In the genomic region with DNA sequence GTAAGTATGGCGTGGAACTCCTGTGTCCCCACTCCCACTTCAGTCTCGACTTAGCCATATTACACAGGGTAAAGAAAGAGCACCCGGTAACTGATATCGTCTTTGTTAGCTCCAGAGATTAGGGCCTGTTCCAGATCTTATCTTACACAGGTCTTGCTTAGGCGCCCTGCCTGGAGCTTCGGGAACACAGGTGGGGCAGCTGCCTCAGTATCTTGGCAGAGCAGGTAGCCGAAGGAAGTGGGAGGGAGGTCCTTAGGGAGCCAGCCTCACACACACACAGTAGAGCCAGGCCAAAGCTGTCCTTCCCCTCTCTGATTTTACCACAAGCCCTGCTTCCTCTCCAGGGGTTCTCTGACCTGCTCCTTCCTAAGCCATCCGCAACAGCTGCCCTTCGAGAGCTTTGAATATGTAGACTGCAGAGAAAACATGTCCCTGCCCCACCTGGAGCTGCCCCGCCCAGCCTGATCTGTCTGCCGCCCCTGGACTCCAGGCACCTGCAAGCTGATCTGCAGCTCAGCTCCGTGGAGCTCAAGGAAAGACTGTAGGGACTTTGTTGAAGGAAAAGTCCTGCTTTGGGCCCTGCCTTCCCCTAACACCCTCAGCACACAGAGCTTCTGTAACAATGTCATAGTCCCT, we compare ENCODE assay signal across 29 mouse cellular contexts. TPM values are rescaled to one million over a fixed set of nuclear protein-coding genes. Genes with fewer than 3 reads are reported as not detected.
A peak's percentile ranks its signal among the peaks of the same experiment; 100 is the strongest.
DNase-seq lines count a peak whose midpoint lies in the region; ATAC-seq and TF ChIP-seq lines count a peak whose summit lies in the region.
"Had no signal": no experiment of that assay in that cellular context is flagged by ENCODE, and none has a peak within 500 bp of the region (broad histone marks: within the 10 kb centered on the region; RNA-seq: fewer than 3 reads in every experiment).

No protein-coding gene starts in this region.

- no peak for TF ChIP-seq EP300 in CH12.LX (IDR thresholded peaks at IDR 0.05; ENCODE audit: low read length)

- in situ Hi-C loops in CH12.LX (cut with MboI; ENCODE audit: low pct_ligation_motif_present, low pct_unique_long_range_greater_than_20kb, low sequenced_read_pairs) = no loop called here

- TF ChIP-seq CTCF in CH12.LX (conservative IDR thresholded peaks at IDR 0.05 in 1 of 2, IDR thresholded peaks at IDR 0.05 in 1 of 2; ENCODE audit: low read depth in 2 of 2, low read length in 2 of 2) (no peak), E14TG2a.4 (conservative IDR thresholded peaks at IDR 0.05; ENCODE audit: low read length) (no peak)
- no peak for TF ChIP-seq CTCF in small intestine, adult 2 months (IDR thresholded peaks at IDR 0.05; ENCODE audit: extremely low read depth, insufficient read length, insufficient replicate concordance, low read depth, low read length)

- H3K4me2 ChIP-seq in CH12.LX (ENCODE audit: insufficient read depth, low read depth, poor library complexity, severe bottlenecking) = no peak overlapping the region
- H3K4me2 ChIP-seq in liver, embryonic 11.5 days = no peak overlapping the region
- H3K4me2 ChIP-seq: forebrain, embryonic 13.5 days; heart, embryonic 15.5 days; hindbrain, embryonic 14.5 days; liver, embryonic 13.5 days; midbrain, embryonic 13.5 days had no signal

- ATAC-seq in liver, embryonic 11.5 days (replicated peaks; ENCODE audit: low FRiP score) = no peak
- ATAC-seq: forebrain, embryonic 13.5 days; lung, postnatal 0 days; midbrain, embryonic 13.5 days had no signal

- H3K79me2 ChIP-seq in CH12.LX (replicated peaks; ENCODE audit: control insufficient read depth, extremely low read depth, insufficient read depth, poor library complexity, severe bottlenecking) = no peaks in the 10 kb centered on the region

- no peaks in the 10 kb centered on the region for H3K9me3 ChIP-seq in CH12.LX (replicated peaks; ENCODE audit: low read length)
- H3K9me3 ChIP-seq in E14TG2a.4 (ENCODE audit: low read length) = no peaks in the 10 kb centered on the region
- no peaks in the 10 kb centered on the region for H3K9me3 ChIP-seq in liver, embryonic 11.5 days (ENCODE audit: control insufficient read depth, low read length)
- H3K9me3 ChIP-seq: forebrain, embryonic 13.5 days; heart, embryonic 10.5 days; heart, embryonic 15.5 days; liver, embryonic 13.5 days; midbrain, embryonic 13.5 days had no signal

- H3K4me3 ChIP-seq in CH12.LX (replicated peaks in 1 of 3; ENCODE audit: low read depth in 2 of 3, low read length in 2 of 3, poor library complexity in 1 of 3) (no peak overlapping the region), E14TG2a.4 (replicated peaks; ENCODE audit: low read length) (peak overlapping the region; percentile 64)
- H3K4me3 ChIP-seq in small intestine, adult 2 months (ENCODE audit: low read depth, low read length) = no peak overlapping the region
- H3K4me3 ChIP-seq in liver, embryonic 11.5 days (ENCODE audit: low read depth, low read length) = no peak overlapping the region
- H3K4me3 ChIP-seq: forebrain, embryonic 13.5 days; heart, embryonic 10.5 days; heart, embryonic 15.5 days; liver, embryonic 13.5 days; midbrain, embryonic 13.5 days had no signal

- TF ChIP-seq RAD21 in CH12.LX (IDR thresholded peaks at IDR 0.05; ENCODE audit: low read depth, low read length) = no peak

- H3K27me3 ChIP-seq in CH12.LX (replicated peaks) (no peaks in the 10 kb centered on the region), E14TG2a.4 (ENCODE audit: insufficient read depth, low read length) (no peaks in the 10 kb centered on the region)
- no peaks in the 10 kb centered on the region for H3K27me3 ChIP-seq in small intestine, adult 2 months (ENCODE audit: control insufficient read depth, insufficient read depth, low read length)
- no peaks in the 10 kb centered on the region for H3K27me3 ChIP-seq in liver, embryonic 11.5 days (replicated peaks; ENCODE audit: control insufficient read depth, insufficient read depth, low read length)
- H3K27me3 ChIP-seq: forebrain, embryonic 13.5 days; heart, embryonic 15.5 days; midbrain, embryonic 13.5 days had no signal

- no peak overlapping the region for H3K27ac ChIP-seq in CH12.LX (ENCODE audit: insufficient read depth, low read depth)
- H3K27ac ChIP-seq in small intestine, adult 2 months (ENCODE audit: insufficient read depth, low read depth, low read length) = peak overlapping the region; percentile 83
- H3K27ac ChIP-seq in liver, embryonic 11.5 days (ENCODE audit: low read depth, low read length) = no peak overlapping the region
- H3K27ac ChIP-seq: forebrain, embryonic 13.5 days; heart, embryonic 10.5 days; heart, embryonic 15.5 days; hindbrain, embryonic 14.5 days; liver, embryonic 13.5 days; midbrain, embryonic 13.5 days had no signal

- dilution Hi-C loops in CH12.LX (cut with MboI; ENCODE audit: extremely low pct_ligation_motif_present, extremely low pct_unique_long_range_greater_than_20kb, low sequenced_read_pairs) = no loop called here

- H3K9ac ChIP-seq in CH12.LX (ENCODE audit: insufficient read depth, low read depth) = 0 out of 2 replicates have a peak overlapping the region, but pooled peaks have one; percentile 40
- H3K9ac ChIP-seq in liver, embryonic 11.5 days (ENCODE audit: low read depth, low read length) = no peak overlapping the region
- H3K9ac ChIP-seq: forebrain, embryonic 13.5 days; heart, embryonic 15.5 days; hindbrain, embryonic 14.5 days; liver, embryonic 13.5 days; midbrain, embryonic 13.5 days had no signal

- intact Hi-C loops in heart, postnatal 10 days (cut with DNase I) = no loop called here

- TF ChIP-seq POLR2A in CH12.LX (IDR thresholded peaks at IDR 0.05; ENCODE audit: low read depth, low read length) = no peak
- TF ChIP-seq POLR2A in small intestine, adult 2 months (IDR thresholded peaks at IDR 0.05; ENCODE audit: low read depth, low read length) = no peak

- H3K36me3 ChIP-seq in CH12.LX (replicated peaks in 1 of 2; ENCODE audit: control insufficient read depth in 1 of 2, insufficient read depth in 1 of 2, low read length in 1 of 2) (peaks cover 32 to 44% of the 10 kb centered on the region in 2 experiments), E14TG2a.4 (ENCODE audit: insufficient read depth, low read length) (peaks cover 32% of the 10 kb centered on the region)
- H3K36me3 ChIP-seq in small intestine, adult 2 months (ENCODE audit: control insufficient read depth, insufficient read depth, low read length) = peaks cover 29% of the 10 kb centered on the region
- no peaks in the 10 kb centered on the region; the same call in 1 of the 2 replicates for H3K36me3 ChIP-seq in liver, embryonic 11.5 days (ENCODE audit: control insufficient read depth, insufficient read depth, low read length)
- H3K36me3 ChIP-seq: heart, embryonic 15.5 days had no signal

- DNase-seq in CH12.LX (ENCODE audit: extremely low read depth) (no peak), ZHBTc4 (ENCODE audit: low read depth, low spot score) (peak; percentile 84)
- DNase-seq in heart, postnatal 10 days = no peak
- no peak for DNase-seq in liver, embryonic 11.5 days (ENCODE audit: low spot score)
- DNase-seq in frontal cortex, postnatal 36 days (ENCODE audit: low spot score in 2 of 2) = no peak
- DNase-seq: heart, adult 11 months had no signal

- WGBS in small intestine, adult 2 months = 30% methylated on average over 12 of the region's 12 CpGs
- 77% methylated on average over 12 of the region's 12 CpGs for WGBS in liver, embryonic 11.5 days

- H3K4me1 ChIP-seq in CH12.LX (ENCODE audit: control insufficient read depth in 1 of 2, insufficient read depth in 2 of 2) (peaks cover 6 to 16% of the 10 kb centered on the region in 2 experiments), E14TG2a.4 (replicated peaks; ENCODE audit: low read depth, low read length) (peaks cover 67% of the 10 kb centered on the region)
- peaks cover 16% of the 10 kb centered on the region for H3K4me1 ChIP-seq in small intestine, adult 2 months (ENCODE audit: control insufficient read depth, insufficient read depth, insufficient read length, low read length)
- peaks cover 6% of the 10 kb centered on the region; the same call in 1 of the 2 replicates for H3K4me1 ChIP-seq in liver, embryonic 11.5 days (replicated peaks; ENCODE audit: control insufficient read depth, insufficient read depth, low read length)
- H3K4me1 ChIP-seq: forebrain, embryonic 13.5 days; heart, embryonic 10.5 days; heart, embryonic 15.5 days; midbrain, embryonic 13.5 days had no signal

TF ChIP-seq in CH12.LX, 34 proteins besides CTCF, POLR2A, EP300 and RAD21:
- TF ChIP-seq SMC3 (IDR thresholded peaks at IDR 0.05; ENCODE audit: low read depth, low read length) = no peak

RNA-seq across cellular contexts. Expression of gene Tmem106a, which starts 8.1 kb away (rescaled TPM):
- total RNA-seq in CH12.LX (2012; rRNA removed) (1.4 and 2.2 TPM in 2 replicates), CH12.LX (2014; rRNA removed) (2.6 and 2.8 TPM in 2 replicates)
- 6.8 and 9.1 TPM in 2 replicates for polyA plus RNA-seq in CH12.LX (2012; ENCODE audit: insufficient read length, low read depth)
- polyA plus RNA-seq in small intestine, adult 2 months (2012; rRNA removed) = 57.2 and 171 TPM in 2 replicates
- 1 to 10 TPM; 3.1 to 4.2 TPM for total RNA-seq in heart, postnatal 10 days (2021)
- 6.2 and 6.8 TPM in 2 replicates for polyA plus RNA-seq in liver, embryonic 11.5 days (2014; fragmentation: Nextera tagmentation; extraction: Ambion mirVana)

RNA-seq across cellular contexts. Expression of gene Gm11634, which starts 8.9 kb away (rescaled TPM):
- not detected in 2 replicates for total RNA-seq in CH12.LX (2012; rRNA removed)
- total RNA-seq in CH12.LX (2014; rRNA removed) = not detected in 2 replicates
- polyA plus RNA-seq in CH12.LX (2012; ENCODE audit: insufficient read length, low read depth) = not detected in 2 replicates
- polyA plus RNA-seq in small intestine, adult 2 months (2012; rRNA removed) = not detected in 2 replicates
- not detected for total RNA-seq in heart, postnatal 10 days (2021)
- polyA plus RNA-seq in liver, embryonic 11.5 days (2014; fragmentation: Nextera tagmentation; extraction: Ambion mirVana) = not detected in 2 replicates
- total RNA-seq: adrenal gland, postnatal 25 days; gastrocnemius, adult 18-20 months; gastrocnemius, postnatal 25 days; heart, postnatal 36 days; layer of hippocampus, adult 8-10 months; layer of hippocampus, postnatal 25 days; left cerebral cortex, adult 8-10 months; left cerebral cortex, postnatal 4 days; megakaryocyte-erythroid progenitor cell, adult 5-6 weeks; monocyte, adult 5-6 weeks had no signal
- polyA plus RNA-seq: embryonic facial prominence, embryonic 11.5 days; forebrain, embryonic 13.5 days; heart, embryonic 10.5 days; heart, embryonic 15.5 days; hindbrain, embryonic 14.5 days; limb, embryonic 14.5 days; liver, embryonic 13.5 days; lung, postnatal 0 days; midbrain, embryonic 13.5 days; neural tube, embryonic 14.5 days; thymus, postnatal 0 days had no signal

RNA-seq across cellular contexts. Expression of gene Rdm1, which starts 36.9 kb away (rescaled TPM):
- total RNA-seq in CH12.LX (2012; rRNA removed) (22.2 and 28.5 TPM in 2 replicates), CH12.LX (2014; rRNA removed) (18.5 and 19.2 TPM in 2 replicates)
- polyA plus RNA-seq in CH12.LX (2012; ENCODE audit: insufficient read length, low read depth) = 9.6 and 12.3 TPM in 2 replicates
- 6.3 and 12.4 TPM in 2 replicates for polyA plus RNA-seq in small intestine, adult 2 months (2012; rRNA removed)
- 10 to 100 TPM; 34.4 to 36.9 TPM for total RNA-seq in heart, postnatal 10 days (2021)
- polyA plus RNA-seq in liver, embryonic 11.5 days (2014; fragmentation: Nextera tagmentation; extraction: Ambion mirVana) = 13.8 and 15.3 TPM in 2 replicates

RNA-seq across cellular contexts. Expression of gene Nbr1, which starts 38.2 kb away (rescaled TPM):
- total RNA-seq in CH12.LX (2012; rRNA removed) (39.4 and 52.2 TPM in 2 replicates), CH12.LX (2014; rRNA removed) (44.7 and 48.3 TPM in 2 replicates)
- polyA plus RNA-seq in CH12.LX (2012; ENCODE audit: insufficient read length, low read depth) = 39.3 and 44.8 TPM in 2 replicates
- 47.4 and 116 TPM in 2 replicates for polyA plus RNA-seq in small intestine, adult 2 months (2012; rRNA removed)
- total RNA-seq in heart, postnatal 10 days (2021) = 100 to 1,000 TPM; 100 TPM
- polyA plus RNA-seq in liver, embryonic 11.5 days (2014; fragmentation: Nextera tagmentation; extraction: Ambion mirVana) = 52.7 and 55.7 TPM in 2 replicates

RNA-seq across cellular contexts. Expression of gene Brca1, which starts 38.4 kb away (rescaled TPM):
- 33.0 and 37.4 TPM in 2 replicates for total RNA-seq in CH12.LX (2012; rRNA removed)
- total RNA-seq in CH12.LX (2014; rRNA removed) = 37.5 and 41.4 TPM in 2 replicates
- polyA plus RNA-seq in CH12.LX (2012; ENCODE audit: insufficient read length, low read depth) = 31.1 and 31.3 TPM in 2 replicates
- polyA plus RNA-seq in small intestine, adult 2 months (2012; rRNA removed) = 0.24 and 1.0 TPM in 2 replicates
- 1 to 10 TPM; 2.8 to 4.7 TPM for total RNA-seq in heart, postnatal 10 days (2021)
- 19.6 and 22.1 TPM in 2 replicates for polyA plus RNA-seq in liver, embryonic 11.5 days (2014; fragmentation: Nextera tagmentation; extraction: Ambion mirVana)
